Mouse (Mus musculus): ENCODE data around the gene Lhpp. TPM values are rescaled to one million over a fixed set of nuclear protein-coding genes. Genes with fewer than 3 reads are reported as not detected.
A peak's percentile ranks its signal among the peaks of the same experiment; 100 is the strongest.

The Lhpp gene
- polyA plus RNA-seq, 1 experiment from 2014 or later = 23.7 TPM

- peaks cover 32% of the 10 kb centered on the region for H3K4me1 ChIP-seq (ENCODE audit: control insufficient read depth, insufficient read depth, low read length)
- peak overlapping the region; percentile 63; the same call in 1 of the 2 replicates for H3K27ac ChIP-seq (ENCODE audit: low read length)
- WGBS = 55% methylated on average over 5 of the region's 5 CpGs
- H3K9ac ChIP-seq (ENCODE audit: low read length) = no peak overlapping the region
- peaks cover 2% of the 10 kb centered on the region for H3K9me3 ChIP-seq (replicated peaks; ENCODE audit: control insufficient read depth, low read length)
- H3K27me3 ChIP-seq (ENCODE audit: control insufficient read depth, insufficient read depth, low read length) = no peaks in the 10 kb centered on the region
- no peak for ATAC-seq (replicated peaks; ENCODE audit: extremely low read depth, insufficient read depth, low FRiP score)
- H3K4me2 ChIP-seq (ENCODE audit: low read depth, low read length) = no peak overlapping the region
- H3K36me3 ChIP-seq (ENCODE audit: control insufficient read depth, insufficient read depth) = 0 out of 2 replicates have a peak, but pooled peaks cover under 1% of the 10 kb centered on the region
- H3K4me3 ChIP-seq (ENCODE audit: low read length) = no peak overlapping the region
These were observed 79.3 kb downstream of the Lhpp start for GRCm38 (mm10) chr7:132689722-132690121.

- Histone ChIP-seq H3K4me2 (ENCODE audit: low read depth, low read length) (no peak overlapping the region), H3K4me1 (ENCODE audit: control insufficient read depth, insufficient read depth, low read length) (peaks cover 32% of the 10 kb centered on the region), H3K9me3 (replicated peaks; ENCODE audit: control insufficient read depth, low read length) (peaks cover 5% of the 10 kb centered on the region), H3K9ac (ENCODE audit: low read length) (no peak overlapping the region), H3K36me3 (ENCODE audit: control insufficient read depth, insufficient read depth) (0 out of 2 replicates have a peak, but pooled peaks cover 3% of the 10 kb centered on the region), H3K27me3 (ENCODE audit: control insufficient read depth, insufficient read depth, low read length) (no peaks in the 10 kb centered on the region), H3K4me3 (ENCODE audit: low read length) (no peak overlapping the region), H3K27ac (ENCODE audit: low read length) (no peak overlapping the region)
- ATAC-seq (replicated peaks; ENCODE audit: extremely low read depth, insufficient read depth, low FRiP score) = no peak
- 87% methylated on average over 14 of the region's 14 CpGs for WGBS
These were observed 80.5 kb downstream of the Lhpp start for GRCm38 (mm10) chr7:132690716-132691472.

- H3K4me3 ChIP-seq (ENCODE audit: low read length) = no peak overlapping the region
- peaks cover 25% of the 10 kb centered on the region for H3K4me1 ChIP-seq (ENCODE audit: control insufficient read depth, insufficient read depth, low read length)
- no peak for ATAC-seq (replicated peaks; ENCODE audit: extremely low read depth, insufficient read depth, low FRiP score)
- peaks cover 5% of the 10 kb centered on the region for H3K9me3 ChIP-seq (replicated peaks; ENCODE audit: control insufficient read depth, low read length)
- H3K27me3 ChIP-seq (ENCODE audit: control insufficient read depth, insufficient read depth, low read length) = no peaks in the 10 kb centered on the region
- 67% methylated on average over 9 of the region's 9 CpGs for WGBS
- 0 out of 2 replicates have a peak, but pooled peaks cover 3% of the 10 kb centered on the region for H3K36me3 ChIP-seq (ENCODE audit: control insufficient read depth, insufficient read depth)
- no peak overlapping the region for H3K9ac ChIP-seq (ENCODE audit: low read length)
- H3K27ac ChIP-seq (ENCODE audit: low read length) = no peak overlapping the region
- H3K4me2 ChIP-seq (ENCODE audit: low read depth, low read length) = no peak overlapping the region
These were observed 82.3 kb downstream of the Lhpp start for GRCm38 (mm10) chr7:132692719-132693118.

DNA sequence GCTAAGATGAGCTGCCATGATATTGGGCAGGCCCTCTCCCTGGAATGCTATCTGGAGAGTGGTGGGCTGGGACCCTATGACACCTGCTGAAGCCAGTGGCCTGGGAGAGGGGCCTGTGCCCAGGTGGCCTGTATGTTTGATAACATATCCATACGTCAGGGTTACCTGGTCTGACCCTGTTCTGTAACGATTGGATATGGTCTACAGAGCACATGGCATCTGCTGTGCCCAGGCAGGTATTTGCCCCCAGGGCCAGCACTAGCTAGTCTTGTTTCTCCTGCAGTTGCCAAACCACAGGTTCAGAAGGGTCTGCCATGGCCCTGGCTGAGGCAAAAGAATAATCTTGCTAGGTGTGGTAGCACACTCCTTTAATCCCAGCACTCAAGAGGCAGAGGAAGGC is 83.1 kb downstream of the Lhpp start:
- Histone ChIP-seq H3K4me1 (ENCODE audit: control insufficient read depth, insufficient read depth, low read length) (peaks cover 17% of the 10 kb centered on the region), H3K9ac (ENCODE audit: low read length) (no peak overlapping the region), H3K27me3 (ENCODE audit: control insufficient read depth, insufficient read depth, low read length) (no peaks in the 10 kb centered on the region), H3K36me3 (ENCODE audit: control insufficient read depth, insufficient read depth) (0 out of 2 replicates have a peak, but pooled peaks cover 3% of the 10 kb centered on the region), H3K27ac (ENCODE audit: low read length) (no peak overlapping the region), H3K4me2 (ENCODE audit: low read depth, low read length) (no peak overlapping the region), H3K9me3 (replicated peaks; ENCODE audit: control insufficient read depth, low read length) (peaks cover 5% of the 10 kb centered on the region), H3K4me3 (ENCODE audit: low read length) (no peak overlapping the region)
- no peak for ATAC-seq (replicated peaks; ENCODE audit: extremely low read depth, insufficient read depth, low FRiP score)
- WGBS = 96% methylated on average over 2 of the region's 2 CpGs

DNA sequence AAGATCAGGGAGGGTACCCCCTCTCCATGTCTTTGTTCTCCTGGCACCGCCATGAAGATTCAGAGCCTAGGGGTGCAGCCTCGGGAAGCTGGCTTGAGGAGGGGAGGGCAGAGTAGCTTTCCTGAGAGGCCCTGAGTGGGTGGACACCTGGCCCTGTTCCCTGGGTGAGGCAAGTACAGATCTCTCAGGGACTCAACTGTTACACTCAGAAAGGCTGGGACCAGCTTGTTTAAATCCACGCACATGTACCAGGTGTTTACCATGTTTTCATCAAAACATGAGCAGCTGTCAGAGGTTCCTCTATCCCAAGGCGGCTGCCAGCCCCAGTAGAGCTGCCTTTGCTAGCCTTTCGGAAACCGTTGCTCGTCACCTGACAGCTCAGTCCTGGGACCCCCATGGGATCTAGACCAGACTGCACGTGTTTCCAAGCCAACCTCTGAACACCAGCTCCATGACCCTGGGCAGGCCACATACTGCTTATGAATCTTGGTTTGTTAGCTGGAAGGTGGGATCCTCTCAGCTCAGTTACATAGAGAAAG is 86.9 kb downstream of the Lhpp start:
- Histone ChIP-seq H3K9ac (ENCODE audit: low read length) (no peak overlapping the region), H3K27me3 (ENCODE audit: control insufficient read depth, insufficient read depth, low read length) (no peaks in the 10 kb centered on the region), H3K27ac (ENCODE audit: low read length) (no peak overlapping the region), H3K4me2 (ENCODE audit: low read depth, low read length) (no peak overlapping the region), H3K9me3 (replicated peaks; ENCODE audit: control insufficient read depth, low read length) (peaks cover 5% of the 10 kb centered on the region), H3K36me3 (ENCODE audit: control insufficient read depth, insufficient read depth) (0 out of 2 replicates have a peak, but pooled peaks cover 3% of the 10 kb centered on the region), H3K4me1 (ENCODE audit: control insufficient read depth, insufficient read depth, low read length) (0 out of 2 replicates have a peak, but pooled peaks cover 2% of the 10 kb centered on the region), H3K4me3 (ENCODE audit: low read length) (no peak overlapping the region)
- no peak for ATAC-seq (replicated peaks; ENCODE audit: extremely low read depth, insufficient read depth, low FRiP score)
- 76% methylated on average over 8 of the region's 8 CpGs for WGBS

DNA sequence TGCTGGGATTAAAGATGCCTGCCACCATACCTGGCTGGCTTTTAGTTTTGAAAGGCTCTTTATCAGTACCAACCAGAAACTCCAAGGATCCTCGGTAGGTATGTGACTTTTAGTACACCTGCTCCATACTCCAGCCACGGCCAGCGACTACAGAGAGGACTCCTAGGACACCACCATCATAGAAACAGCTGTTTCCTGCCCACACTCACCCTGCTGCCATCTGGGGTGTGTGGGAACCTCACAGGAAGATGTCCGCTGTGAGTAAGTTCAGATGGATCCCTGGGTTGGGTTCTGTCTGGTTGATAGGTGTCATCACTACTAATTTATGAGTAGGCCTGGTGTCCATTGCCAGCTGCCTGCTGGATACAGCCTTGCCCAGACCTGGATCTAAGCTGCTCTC is 88.3 kb downstream of the Lhpp start:
- Histone ChIP-seq H3K36me3 (ENCODE audit: control insufficient read depth, insufficient read depth) (0 out of 2 replicates have a peak, but pooled peaks cover 3% of the 10 kb centered on the region), H3K9ac (ENCODE audit: low read length) (no peak overlapping the region), H3K27ac (ENCODE audit: low read length) (no peak overlapping the region), H3K4me1 (ENCODE audit: control insufficient read depth, insufficient read depth, low read length) (no peaks in the 10 kb centered on the region), H3K27me3 (ENCODE audit: control insufficient read depth, insufficient read depth, low read length) (no peaks in the 10 kb centered on the region), H3K4me2 (ENCODE audit: low read depth, low read length) (no peak overlapping the region), H3K4me3 (ENCODE audit: low read length) (no peak overlapping the region), H3K9me3 (replicated peaks; ENCODE audit: control insufficient read depth, low read length) (peaks cover 5% of the 10 kb centered on the region)
- 72% methylated on average over 4 of the region's 4 CpGs for WGBS
- no peak for ATAC-seq (replicated peaks; ENCODE audit: extremely low read depth, insufficient read depth, low FRiP score)

DNA sequence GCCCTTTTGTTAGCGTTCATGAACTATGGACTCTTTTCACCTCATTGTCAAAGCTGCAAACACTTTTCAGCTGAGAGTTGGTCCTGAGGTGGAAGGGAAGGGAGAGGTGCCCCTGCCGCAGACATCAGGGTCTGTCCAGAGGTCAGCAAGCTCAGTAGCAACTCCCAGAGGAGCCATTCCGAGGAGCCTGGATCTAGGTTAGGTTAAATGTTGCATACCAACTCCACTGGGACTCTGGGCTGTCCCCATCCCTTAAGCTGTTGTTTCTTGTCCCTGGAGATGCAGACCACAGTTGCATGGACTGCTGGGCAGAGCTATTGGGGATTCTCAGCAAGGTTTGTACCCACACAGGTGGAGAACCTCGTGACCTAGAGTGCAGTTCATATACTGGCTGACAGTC is 88.7 kb downstream of the Lhpp start:
- Histone ChIP-seq H3K9ac (ENCODE audit: low read length) (no peak overlapping the region), H3K27ac (ENCODE audit: low read length) (no peak overlapping the region), H3K4me2 (ENCODE audit: low read depth, low read length) (no peak overlapping the region), H3K4me1 (ENCODE audit: control insufficient read depth, insufficient read depth, low read length) (0 out of 2 replicates have a peak, but pooled peaks cover 2% of the 10 kb centered on the region), H3K4me3 (ENCODE audit: low read length) (no peak overlapping the region), H3K9me3 (replicated peaks; ENCODE audit: control insufficient read depth, low read length) (peaks cover 5% of the 10 kb centered on the region), H3K36me3 (ENCODE audit: control insufficient read depth, insufficient read depth) (0 out of 2 replicates have a peak, but pooled peaks cover 3% of the 10 kb centered on the region), H3K27me3 (ENCODE audit: control insufficient read depth, insufficient read depth, low read length) (no peaks in the 10 kb centered on the region)
- no peak for ATAC-seq (replicated peaks; ENCODE audit: extremely low read depth, insufficient read depth, low FRiP score)
- WGBS = 72% methylated on average over 4 of the region's 4 CpGs

GRCm38 (mm10) chr7:132699639-132700038 is 89.2 kb downstream of the Lhpp start:
- Histone ChIP-seq H3K4me2 (ENCODE audit: low read depth, low read length) (no peak overlapping the region), H3K27ac (ENCODE audit: low read length) (no peak overlapping the region)
- no peak; the same call in 1 of the 2 replicates for ATAC-seq (replicated peaks; ENCODE audit: extremely low read depth, insufficient read depth, low FRiP score)

GRCm38 (mm10) chr7:132700107-132700506 is 89.7 kb downstream of the Lhpp start:
- no peaks in the 10 kb centered on the region for H3K27me3 ChIP-seq (ENCODE audit: control insufficient read depth, insufficient read depth, low read length)
- WGBS = 75% methylated on average over 4 of the region's 4 CpGs

More at GRCm38 (mm10) chr7:132699639-132700038, 89.2 kb downstream of the Lhpp start:
- no peaks in the 10 kb centered on the region for H3K27me3 ChIP-seq (ENCODE audit: control insufficient read depth, insufficient read depth, low read length)
- H3K4me1 ChIP-seq (ENCODE audit: control insufficient read depth, insufficient read depth, low read length) = 0 out of 2 replicates have a peak, but pooled peaks cover 3% of the 10 kb centered on the region
- H3K9ac ChIP-seq (ENCODE audit: low read length) = no peak overlapping the region
- 0 out of 2 replicates have a peak, but pooled peaks cover 3% of the 10 kb centered on the region for H3K36me3 ChIP-seq (ENCODE audit: control insufficient read depth, insufficient read depth)
- no peak overlapping the region for H3K4me3 ChIP-seq (ENCODE audit: low read length)
- peaks cover 4% of the 10 kb centered on the region for H3K9me3 ChIP-seq (replicated peaks; ENCODE audit: control insufficient read depth, low read length)

More at GRCm38 (mm10) chr7:132700107-132700506, 89.7 kb downstream of the Lhpp start:
- H3K36me3 ChIP-seq (ENCODE audit: control insufficient read depth, insufficient read depth) = no peaks in the 10 kb centered on the region
- no peak overlapping the region for H3K9ac ChIP-seq (ENCODE audit: low read length)
- no peaks in the 10 kb centered on the region for H3K9me3 ChIP-seq (replicated peaks; ENCODE audit: control insufficient read depth, low read length)
- 0 out of 2 replicates have a peak, but pooled peaks cover 3% of the 10 kb centered on the region for H3K4me1 ChIP-seq (ENCODE audit: control insufficient read depth, insufficient read depth, low read length)
- ATAC-seq (replicated peaks; ENCODE audit: extremely low read depth, insufficient read depth, low FRiP score) = peak; percentile 34
- no peak overlapping the region for H3K4me2 ChIP-seq (ENCODE audit: low read depth, low read length)
- H3K4me3 ChIP-seq (ENCODE audit: low read length) = no peak overlapping the region
- H3K27ac ChIP-seq (ENCODE audit: low read length) = no peak overlapping the region
